Mouse (Mus musculus) CH12.LX (cell line): Measurements from ENCODE around the gene Sept1. TPM values are rescaled to one million over a fixed set of nuclear protein-coding genes. Genes with fewer than 3 reads are reported as not detected.

Experiments
- DNase-seq: peaks from one replicate; pipeline ENCODE4 v3.0.0-alpha.2; 2013; ENCODE audit errors: extremely low read depth
- H3K27ac ChIP-seq: 2 replicates; pipeline ENCODE4 v1.5.1; 2012; ENCODE audit warnings: low read depth, mild to moderate bottlenecking, control low read depth, moderate library complexity; ENCODE audit not compliant: insufficient read depth
- H3K27me3 ChIP-seq: replicated peaks from 2 replicates; pipeline ENCODE3; 2012; ENCODE audit warnings: inconsistent platforms
- H3K36me3 ChIP-seq, 2 experiments: replicated peaks in 1 of 2; 2 replicates each; pipeline versions ENCODE3 to v1.6.1; 2012; ENCODE audit warnings: inconsistent platforms in 1 of 2, low read length in 1 of 2, mild to moderate bottlenecking in 1 of 2, mixed read lengths in 1 of 2, moderate library complexity in 1 of 2; ENCODE audit not compliant: control insufficient read depth in 1 of 2, insufficient read depth in 1 of 2
- H3K4me1 ChIP-seq, 2 experiments: 2 replicates each; pipeline ENCODE4 v1.6.1; 2012; ENCODE audit warnings: inconsistent platforms in 1 of 2, moderate library complexity in 1 of 2; ENCODE audit not compliant: insufficient read depth in 2 of 2, control insufficient read depth in 1 of 2
- H3K4me2 ChIP-seq: 2 replicates; pipeline ENCODE4 v1.6.1; 2012; ENCODE audit warnings: low read depth, mild to moderate bottlenecking, control low read depth; ENCODE audit not compliant: poor library complexity, insufficient read depth, severe bottlenecking
- H3K4me3 ChIP-seq, 3 experiments: fragments of 150-350 bp in 1 of 3; sonication (generic) in 1 of 3; replicated peaks in 1 of 3; 2 replicates each; pipeline versions ENCODE3 to v1.5.1; 2011 to 2012; ENCODE audit warnings: low read depth in 2 of 3, low read length in 2 of 3, mild to moderate bottlenecking in 2 of 3, moderate library complexity in 2 of 3, control low read depth in 1 of 3, improper control_type of control experiment in 1 of 3, inconsistent platforms in 1 of 3, mixed read lengths in 1 of 3; ENCODE audit not compliant: poor library complexity in 1 of 3
- H3K79me2 ChIP-seq: replicated peaks from 2 replicates; pipeline ENCODE4 v1.6.1; 2012; ENCODE audit warnings: mild to moderate bottlenecking, moderate library complexity; ENCODE audit not compliant: control insufficient read depth, poor library complexity, insufficient read depth, severe bottlenecking; ENCODE audit errors: extremely low read depth
- H3K9ac ChIP-seq: 2 replicates; pipeline ENCODE4 v1.6.1; 2012; ENCODE audit warnings: low read depth, mild to moderate bottlenecking, control low read depth, moderate library complexity; ENCODE audit not compliant: insufficient read depth
- H3K9me3 ChIP-seq: replicated peaks from 2 replicates; pipeline ENCODE3; 2012; ENCODE audit warnings: low read length, inconsistent platforms, mixed read lengths
- BHLHE40 ChIP-seq: IDR thresholded peaks from 2 replicates; pipeline ENCODE4 v1.6.1; 2011; ENCODE audit warnings: mild to moderate bottlenecking, low read depth, low read length, improper control_type of control experiment
- CHD1 ChIP-seq: IDR thresholded peaks from 2 replicates; pipeline ENCODE4 v1.6.1; 2012; ENCODE audit warnings: low read depth, low read length, improper control_type of control experiment, inconsistent platforms
- CTCF ChIP-seq, 2 experiments: IDR thresholded peaks in 1 of 2; conservative IDR thresholded peaks in 1 of 2; 2 replicates each; pipeline ENCODE4 v1.5.1; 2011 to 2012; ENCODE audit warnings: low read depth in 2 of 2, low read length in 2 of 2, improper control_type of control experiment in 1 of 2, inconsistent platforms in 1 of 2, mild to moderate bottlenecking in 1 of 2, moderate library complexity in 1 of 2
- E2F4 ChIP-seq: IDR thresholded peaks from 2 replicates; pipeline ENCODE4 v1.6.1; 2011; ENCODE audit warnings: low read depth, low read length, improper control_type of control experiment; ENCODE audit not compliant: insufficient replicate concordance
- ELF1 ChIP-seq: IDR thresholded peaks from 2 replicates; pipeline ENCODE4 v1.6.1; 2014; ENCODE audit warnings: low read depth, mild to moderate bottlenecking, inconsistent platforms, low read length, improper control_type of control experiment
- ETS1 ChIP-seq: conservative IDR thresholded peaks from 2 replicates; pipeline ENCODE4 v1.6.1; 2012; ENCODE audit warnings: low read depth, mild to moderate bottlenecking, inconsistent platforms, low read length, improper control_type of control experiment, moderate library complexity
- HCFC1 ChIP-seq: IDR thresholded peaks from 2 replicates; pipeline ENCODE4 v1.6.1; 2012; ENCODE audit warnings: low read depth, mild to moderate bottlenecking, inconsistent platforms, low read length, improper control_type of control experiment
- IRF4 ChIP-seq: IDR thresholded peaks from 2 replicates; pipeline ENCODE4 v1.6.1; 2014; ENCODE audit warnings: low read depth, mild to moderate bottlenecking, inconsistent platforms, low read length, improper control_type of control experiment
- JUN ChIP-seq: IDR thresholded peaks from 2 replicates; pipeline ENCODE4 v1.6.1; 2011; ENCODE audit warnings: low read depth, mild to moderate bottlenecking, low read length, improper control_type of control experiment, moderate library complexity; ENCODE audit not compliant: insufficient read depth
- JUND ChIP-seq: conservative IDR thresholded peaks from 2 replicates; pipeline ENCODE4 v1.6.1; 2011; ENCODE audit warnings: low read depth, low read length, improper control_type of control experiment
- KAT2A ChIP-seq: IDR thresholded peaks from 2 replicates; pipeline ENCODE4 v1.6.1; 2012; ENCODE audit warnings: low read length, improper control_type of control experiment, inconsistent platforms; ENCODE audit not compliant: insufficient replicate concordance
- MAFK ChIP-seq: IDR thresholded peaks from 2 replicates; pipeline ENCODE4 v1.6.1; 2011; ENCODE audit warnings: low read length, improper control_type of control experiment; ENCODE audit not compliant: insufficient replicate concordance
- MAX ChIP-seq: IDR thresholded peaks from 2 replicates; pipeline ENCODE4 v1.6.1; 2011; ENCODE audit warnings: low read length, improper control_type of control experiment
- MAZ ChIP-seq: IDR thresholded peaks from 2 replicates; pipeline ENCODE4 v1.6.1; 2012; ENCODE audit warnings: low read depth, mild to moderate bottlenecking, inconsistent platforms, low read length, improper control_type of control experiment, moderate library complexity
- MEF2A ChIP-seq: IDR thresholded peaks from 2 replicates; pipeline ENCODE4 v1.6.1; 2014; ENCODE audit warnings: low read depth, mild to moderate bottlenecking, inconsistent platforms, low read length, improper control_type of control experiment, borderline replicate concordance
- MXI1 ChIP-seq: IDR thresholded peaks from 2 replicates; pipeline ENCODE4 v1.6.1; 2011; ENCODE audit warnings: mild to moderate bottlenecking, low read depth, low read length, improper control_type of control experiment
- MYC ChIP-seq: IDR thresholded peaks from 2 replicates; pipeline ENCODE4 v1.6.1; 2011; ENCODE audit warnings: low read depth, mild to moderate bottlenecking, improper control_type of control experiment, low read length
- NELFE ChIP-seq: IDR thresholded peaks from 2 replicates; pipeline ENCODE4 v1.6.1; 2011; ENCODE audit warnings: low read depth, low read length, improper control_type of control experiment
- PAX5 ChIP-seq: IDR thresholded peaks from 2 replicates; pipeline ENCODE4 v1.6.1; 2012; ENCODE audit warnings: low read length, inconsistent platforms, mixed read lengths
- POLR2A ChIP-seq: IDR thresholded peaks from 2 replicates; pipeline ENCODE4 v1.6.1; 2011; ENCODE audit warnings: low read depth, mild to moderate bottlenecking, improper control_type of control experiment, low read length
- POLR2AphosphoS2 ChIP-seq: IDR thresholded peaks from 2 replicates; pipeline ENCODE4 v1.6.1; 2011; ENCODE audit warnings: low read depth, low read length, improper control_type of control experiment
- RAD21 ChIP-seq: IDR thresholded peaks from 2 replicates; pipeline ENCODE4 v1.6.1; 2011; ENCODE audit warnings: low read depth, mild to moderate bottlenecking, low read length, improper control_type of control experiment, moderate library complexity
- RCOR1 ChIP-seq: conservative IDR thresholded peaks from 2 replicates; pipeline ENCODE4 v1.6.1; 2012; ENCODE audit warnings: low read depth, mild to moderate bottlenecking, inconsistent platforms, low read length, improper control_type of control experiment
- SIN3A ChIP-seq: IDR thresholded peaks from 2 replicates; pipeline ENCODE4 v1.6.1; 2012; ENCODE audit warnings: low read length, improper control_type of control experiment, inconsistent platforms
- SMC3 ChIP-seq: IDR thresholded peaks from 2 replicates; pipeline ENCODE4 v1.6.1; 2011; ENCODE audit warnings: low read depth, low read length, improper control_type of control experiment
- TCF12 ChIP-seq: IDR thresholded peaks from 2 replicates; pipeline ENCODE4 v1.6.1; 2014; ENCODE audit warnings: low read depth, mild to moderate bottlenecking, inconsistent platforms, low read length, improper control_type of control experiment
- UBTF ChIP-seq: IDR thresholded peaks from 2 replicates; pipeline ENCODE4 v1.6.1; 2012; ENCODE audit warnings: low read depth, mild to moderate bottlenecking, inconsistent platforms, low read length, improper control_type of control experiment, moderate library complexity
- USF2 ChIP-seq: conservative IDR thresholded peaks from 2 replicates; pipeline ENCODE4 v1.6.1; 2011; ENCODE audit warnings: low read depth, low read length, improper control_type of control experiment
- ZC3H11A ChIP-seq: IDR thresholded peaks from 2 replicates; pipeline ENCODE4 v1.6.1; 2012; ENCODE audit warnings: low read depth, mild to moderate bottlenecking, inconsistent platforms, low read length, improper control_type of control experiment
- ZKSCAN1 ChIP-seq: IDR thresholded peaks from 2 replicates; pipeline ENCODE4 v1.6.1; 2012; ENCODE audit warnings: low read depth, inconsistent platforms, low read length, improper control_type of control experiment, borderline replicate concordance
- ZMIZ1 ChIP-seq: IDR thresholded peaks from 2 replicates; pipeline ENCODE4 v1.6.1; 2012; ENCODE audit warnings: low read depth, mild to moderate bottlenecking, inconsistent platforms, low read length, improper control_type of control experiment
- ZNF384 ChIP-seq: IDR thresholded peaks from 2 replicates; pipeline ENCODE4 v1.6.1; 2012; ENCODE audit warnings: low read depth, low read length, improper control_type of control experiment, inconsistent platforms
- dilution Hi-C: fragments of 300-500 bp; cut with MboI; formaldehyde crosslinking; loops from 2 replicates; pipeline ENCODE4 v1.14.3; 2020; ENCODE audit warnings: low sequenced_read_pairs; ENCODE audit not compliant: extremely low pct_unique_long_range_greater_than_20kb, extremely low pct_ligation_motif_present
- in situ Hi-C: fragments of 300-500 bp; cut with MboI; formaldehyde crosslinking; loops from 3 replicates; pipeline ENCODE4 v1.14.3; 2019; ENCODE audit warnings: low sequenced_read_pairs, low pct_ligation_motif_present, low pct_unique_long_range_greater_than_20kb, mixed read lengths
- polyA plus RNA-seq: library from polyadenylated mRNA; unstranded; fragments of >175 nt; gene quantifications from 2 replicates; pipeline ENCODE4 v1.2.1, GENCODE M21; 2012; ENCODE audit warnings: low read depth; ENCODE audit not compliant: insufficient read length
- total RNA-seq, 2 experiments: library from RNA; depleted of rRNA; stranded (reverse); fragments of 300-350 nt in 1 of 2; fragments of >200 nt in 1 of 2; gene quantifications; 2 replicates each; pipeline ENCODE4 v1.2.3; 2012 to 2014

Gene Sept1
- total and polyA plus RNA-seq, 3 experiments, result 42.7 to 171 (median 92.3) TPM

GRCm38 (mm10) chr7:127190672-127191071, 42.3 kb downstream of the Sept1 start (continued):
- TF ChIP-seq TCF12 (peak; percentile 65; the same call in 1 of the 2 replicates), CHD1 (peak; percentile 42; the same call in 1 of the 2 replicates), JUN (no peak), PAX5 (no peak), SIN3A (peak; percentile 71; the same call in 1 of the 2 replicates), SMC3 (no peak), MAX (no peak), CTCF (conservative IDR thresholded peaks at IDR 0.05 in 1 of 2, IDR thresholded peaks at IDR 0.05 in 1 of 2; ENCODE audit: low read depth in 2 of 2, low read length in 2 of 2) (no peak), ZC3H11A (no peak), RAD21 (no peak), BHLHE40 (peak; percentile 37; the same call in 1 of the 2 replicates), MAFK (no peak), POLR2A (peak; percentile 66), UBTF (no peak), MEF2A (0 out of 2 replicates have a peak, but pooled peaks have one; percentile 32), USF2 (no peak), ZMIZ1 (peak; percentile 53; the same call in 1 of the 2 replicates), NELFE (no peak), MAZ (0 out of 2 replicates have a peak, but pooled peaks have one; percentile 50), MYC (no peak)
- TF ChIP-seq, all 38 proteins: peak for 13

DNA sequence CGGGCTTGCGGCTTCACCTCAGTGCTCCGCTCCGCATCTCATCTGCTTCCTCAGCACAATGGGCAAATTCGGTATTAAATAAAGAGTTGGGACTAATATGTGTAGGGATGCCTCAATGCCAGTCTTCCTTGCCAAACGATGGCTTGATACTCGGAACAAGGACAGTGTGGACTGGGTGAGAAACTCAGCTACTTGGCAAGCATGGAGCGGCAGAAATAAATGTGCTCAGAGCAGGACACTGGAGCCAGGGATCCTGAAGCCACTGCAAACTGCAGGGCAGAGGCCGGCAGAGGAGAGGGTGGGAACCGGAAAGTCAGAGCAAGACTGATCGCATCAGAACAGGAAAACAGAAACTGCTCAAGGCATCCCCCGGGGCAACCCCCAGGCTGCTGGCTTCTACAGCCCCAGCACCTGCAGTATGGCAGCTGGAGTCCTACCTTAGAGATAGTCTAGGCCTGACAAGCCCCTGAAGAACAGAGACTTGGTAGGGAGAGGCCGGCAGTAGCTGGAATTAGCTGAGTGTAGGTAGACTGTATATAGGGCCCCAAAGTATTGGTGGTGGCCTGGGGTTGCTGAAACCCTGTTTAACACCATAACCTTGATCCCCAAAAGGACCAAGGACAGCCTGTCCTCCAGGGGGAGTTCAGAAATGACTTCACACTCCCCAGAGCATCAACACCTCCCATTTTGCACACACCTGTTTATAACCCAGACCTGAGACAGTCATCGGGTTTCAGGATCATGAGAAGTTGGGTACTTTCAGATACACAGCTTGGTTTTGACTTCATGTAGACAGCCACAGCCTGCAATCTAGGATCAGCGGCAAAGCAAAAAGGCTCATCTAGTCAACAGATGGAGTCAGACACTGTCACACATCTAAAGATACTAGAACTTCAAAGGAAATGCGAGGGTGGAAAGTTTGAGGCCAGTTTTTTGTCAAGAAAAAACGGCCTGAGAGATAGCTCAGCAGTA, 44.3 kb downstream of the Sept1 start:
- peak overlapping the region; percentile 75 for H3K4me2 ChIP-seq
- in situ Hi-C loops, result loop anchor here (5.0 kb wide), 2 partner anchors 51 to 496 kb away; partner anchors contain the start of gene Spn
- dilution Hi-C loops, result no loop called here
- peak overlapping the region in 2 of 3 experiments; percentile 12 to 35 for H3K4me3 ChIP-seq
- peaks cover 32 to 91% of the 10 kb centered on the region in 2 experiments for H3K4me1 ChIP-seq
- H3K79me2 ChIP-seq, result peaks cover 21% of the 10 kb centered on the region
- no peaks in the 10 kb centered on the region for H3K27me3 ChIP-seq
- H3K9me3 ChIP-seq, result no peaks in the 10 kb centered on the region
- peak overlapping the region; percentile 97 for H3K27ac ChIP-seq
- H3K9ac ChIP-seq, result peak overlapping the region; percentile 42
- H3K36me3 ChIP-seq, result peaks cover 42 to 79% of the 10 kb centered on the region in 2 experiments
- DNase-seq, result peak; percentile 91
- TF ChIP-seq MAFK (peak; percentile 45; the same call in 1 of the 2 replicates), E2F4 (no peak), USF2 (no peak), BHLHE40 (0 out of 2 replicates have a peak, but pooled peaks have one; percentile 46), POLR2AphosphoS2 (peak; percentile 72; the same call in 1 of the 2 replicates), MEF2A (peak; percentile 87), KAT2A (0 out of 2 replicates have a peak, but pooled peaks have one; percentile 31), ZNF384 (peak; percentile 54; the same call in 1 of the 2 replicates), ELF1 (peak; percentile 36; the same call in 1 of the 2 replicates), PAX5 (no peak), SIN3A (peak; percentile 48; the same call in 1 of the 2 replicates), MXI1 (peak; percentile 53; the same call in 1 of the 2 replicates), IRF4 (peak; percentile 92), ZKSCAN1 (no peak), ETS1 (peak; percentile 81), TCF12 (peak; percentile 98), POLR2A (peak; percentile 22), NELFE (no peak), ZC3H11A (no peak), JUN (peak; percentile 67), JUND (peak; percentile 68), RCOR1 (0 out of 2 replicates have a peak, but pooled peaks have one; percentile 59), HCFC1 (no peak)
